Mouse (Mus musculus): ENCODE measurements around the gene Fbxo45. TPM values are rescaled to one million over a fixed set of nuclear protein-coding genes. Genes with fewer than 3 reads are reported as not detected.

Gene Fbxo45
- polyA plus RNA-seq, 1 experiment from 2014 or later: 21.8 TPM

DNA sequence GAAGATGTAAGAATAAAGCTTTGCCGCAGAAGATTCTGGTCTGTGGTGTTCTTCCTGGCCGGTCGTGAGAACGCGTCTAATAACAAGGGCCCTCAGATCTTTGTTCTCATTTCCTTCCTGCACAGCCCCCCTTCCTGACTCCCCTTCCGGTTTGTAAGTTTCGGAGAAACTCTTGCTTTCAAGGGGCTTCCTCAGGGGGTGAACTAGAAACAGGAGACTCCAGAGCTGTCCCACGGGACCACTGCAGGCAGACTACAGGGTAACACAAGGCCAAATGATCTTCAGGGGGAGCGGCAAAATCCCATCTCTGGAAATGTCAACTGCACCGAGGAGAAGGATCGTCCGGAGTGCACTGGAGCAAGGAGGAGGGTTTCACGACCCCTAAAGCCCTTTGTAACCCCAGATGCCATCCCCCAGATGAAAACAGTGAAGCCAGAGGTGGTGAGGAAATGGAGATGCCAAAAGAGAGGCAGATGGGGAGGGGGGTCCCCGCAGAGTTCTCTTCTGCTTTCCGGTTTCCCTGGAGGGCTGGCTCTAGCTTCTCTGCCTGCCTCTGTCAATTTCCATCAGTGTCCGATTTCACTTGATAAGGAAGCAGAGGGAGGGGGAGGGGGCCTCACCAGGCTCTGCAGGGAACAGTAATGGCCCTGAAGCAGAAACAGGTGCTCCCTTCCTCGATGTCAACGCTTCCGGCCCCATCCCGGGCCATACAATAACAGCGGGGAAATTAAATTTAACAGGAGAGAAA is 46.5 kb downstream of the Fbxo45 start:
- Histone ChIP-seq H3K9ac (0 out of 2 replicates have a peak overlapping the region, but pooled peaks have one; percentile 16), H3K4me1 (replicated peaks) (0 out of 2 replicates have a peak, but pooled peaks cover 5% of the 10 kb centered on the region), H3K36me3 (no peaks in the 10 kb centered on the region), H3K4me2 (peak overlapping the region; percentile 47), H3K27me3 (no peaks in the 10 kb centered on the region), H3K4me3 (peak overlapping the region; percentile 20), H3K9me3 (no peaks in the 10 kb centered on the region), H3K27ac (replicated peaks) (peak overlapping the region; percentile 70)
- ATAC-seq (ENCODE audit: low FRiP score, low read depth): 0 out of 2 replicates have a peak, but pooled peaks have one; percentile 42
- WGBS: 50% methylated on average over 21 of the region's 21 CpGs

DNA sequence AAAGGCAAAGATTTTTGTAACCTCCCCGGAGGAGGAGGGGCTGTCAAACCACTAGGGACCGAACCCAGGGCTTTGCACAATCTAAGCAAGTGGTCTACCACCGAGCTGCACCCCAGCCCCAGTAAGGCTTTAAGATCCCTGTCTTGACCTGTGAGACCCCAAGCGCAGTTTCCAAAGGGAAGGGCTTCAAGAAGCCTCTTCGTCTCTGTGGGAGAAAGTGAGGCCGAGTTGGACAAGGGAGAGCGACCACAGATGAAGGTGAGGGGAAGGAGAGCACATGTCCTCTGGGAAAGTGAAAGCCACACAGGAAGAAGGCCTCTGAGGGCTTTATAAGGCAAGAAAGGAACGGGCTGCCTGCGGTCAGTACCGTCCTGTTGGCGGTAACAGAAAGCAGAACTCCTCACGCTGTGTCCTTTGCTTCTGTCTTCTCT is 56.9 kb downstream of the Fbxo45 start:
- Histone ChIP-seq H3K4me3 (no peak overlapping the region), H3K9me3 (no peaks in the 10 kb centered on the region), H3K36me3 (no peaks in the 10 kb centered on the region), H3K9ac (no peak overlapping the region), H3K27me3 (no peaks in the 10 kb centered on the region), H3K4me2 (no peak overlapping the region), H3K4me1 (replicated peaks) (no peaks in the 10 kb centered on the region), H3K27ac (replicated peaks) (no peak overlapping the region)
- no peak for ATAC-seq (ENCODE audit: low FRiP score, low read depth)
- WGBS: 62% methylated on average over 11 of the region's 12 CpGs

DNA sequence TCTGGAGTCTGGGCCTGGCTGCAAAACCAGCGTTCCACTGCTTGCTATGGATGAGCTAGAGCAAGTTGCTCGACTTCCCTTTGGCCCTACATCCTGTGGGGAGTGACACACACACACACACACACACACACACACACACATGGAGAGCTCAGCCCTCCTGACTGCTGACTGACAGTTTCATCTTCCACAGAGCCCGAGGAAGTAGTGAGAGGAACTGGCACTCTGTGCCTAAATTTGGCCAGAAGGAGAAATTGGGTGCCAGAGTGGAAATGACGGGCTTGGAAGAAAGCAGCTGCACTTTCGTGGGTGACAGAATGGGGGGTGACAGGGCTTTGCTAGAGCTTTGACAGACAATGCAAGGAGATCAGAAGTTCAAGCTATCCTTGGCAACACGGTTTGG is 57.8 kb downstream of the Fbxo45 start:
- Histone ChIP-seq H3K27me3 (no peaks in the 10 kb centered on the region), H3K4me3 (no peak overlapping the region), H3K27ac (replicated peaks) (no peak overlapping the region), H3K9me3 (no peaks in the 10 kb centered on the region), H3K9ac (no peak overlapping the region), H3K4me1 (replicated peaks) (no peaks in the 10 kb centered on the region), H3K36me3 (no peaks in the 10 kb centered on the region), H3K4me2 (no peak overlapping the region)
- 61% methylated on average over 6 of the region's 6 CpGs for WGBS
- no peak for ATAC-seq (ENCODE audit: low FRiP score, low read depth)

DNA sequence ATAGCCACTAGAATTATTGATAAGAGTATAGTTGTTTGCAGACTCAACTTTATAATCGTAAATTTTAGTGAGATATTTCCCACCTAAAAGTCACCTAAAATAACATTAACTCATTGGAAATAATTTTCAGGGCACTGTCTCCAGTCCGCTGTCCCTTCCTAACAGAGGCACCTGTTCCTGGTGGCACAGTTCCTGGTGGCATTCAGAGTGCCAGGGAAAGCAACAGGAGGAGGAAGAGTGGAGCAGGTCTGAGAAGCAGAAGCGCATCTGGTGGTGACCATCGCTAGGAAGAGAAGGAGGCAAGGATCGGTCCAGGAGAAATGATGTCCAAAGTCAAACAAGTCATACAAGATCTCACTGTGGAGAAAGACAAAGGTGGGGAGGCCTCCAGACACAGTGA is 60.9 kb downstream of the Fbxo45 start:
- Histone ChIP-seq H3K9me3 (no peaks in the 10 kb centered on the region), H3K27me3 (no peaks in the 10 kb centered on the region), H3K4me1 (replicated peaks) (no peaks in the 10 kb centered on the region), H3K4me3 (no peak overlapping the region), H3K4me2 (no peak overlapping the region), H3K9ac (no peak overlapping the region), H3K27ac (replicated peaks) (no peak overlapping the region), H3K36me3 (no peaks in the 10 kb centered on the region)
- 96% methylated on average over 5 of the region's 5 CpGs for WGBS
- no peak for ATAC-seq (ENCODE audit: low FRiP score, low read depth)

MicroRNAs encoded within 50 kb of the gene (microRNA counts, 519-probe panel; counts per million panel counts)
- 2,211 counts per million, percentile 26 among the panel's probes with 10 or more counts for microRNA mmu-miR-1946a

Small RNA genes within 50 kb of the gene (microRNA-seq; reads per million reads assigned to microRNA genes)
- gene Mir1946a: not detected

Other genes starting within 250 kb of the Fbxo45 start
- 15.3 and 15.9 TPM in 2 replicates for gene Senp5, start 243.9 kb downstream of the Fbxo45 start, polyA plus RNA-seq (2015; fragmentation: Nextera tagmentation; extraction: Ambion mirVana)
- 30.1 and 31.8 TPM in 2 replicates for gene Pak2, start 167.8 kb downstream of the Fbxo45 start, polyA plus RNA-seq (2015; fragmentation: Nextera tagmentation; extraction: Ambion mirVana)
- gene Pigx, start 147.4 kb downstream of the Fbxo45 start, polyA plus RNA-seq (2015; fragmentation: Nextera tagmentation; extraction: Ambion mirVana): 101 TPM in 2 replicates
- gene Cep19, start 147.4 kb downstream of the Fbxo45 start, polyA plus RNA-seq (2015; fragmentation: Nextera tagmentation; extraction: Ambion mirVana): 44.2 and 48.2 TPM in 2 replicates
- 8.0 and 8.4 TPM in 2 replicates for gene Nrros, start 81.6 kb downstream of the Fbxo45 start, polyA plus RNA-seq (2015; fragmentation: Nextera tagmentation; extraction: Ambion mirVana)
- not detected in 2 replicates for gene Bex6, start 67.3 kb downstream of the Fbxo45 start, polyA plus RNA-seq (2015; fragmentation: Nextera tagmentation; extraction: Ambion mirVana)
- gene Wdr53, start 69 bp upstream of the Fbxo45 start, polyA plus RNA-seq (2015; fragmentation: Nextera tagmentation; extraction: Ambion mirVana): 13.9 and 15.1 TPM in 2 replicates
- gene Smco1, start 24.3 kb upstream of the Fbxo45 start, polyA plus RNA-seq (2015; fragmentation: Nextera tagmentation; extraction: Ambion mirVana): not detected in 2 replicates
- gene Rnf168, start 30.3 kb upstream of the Fbxo45 start, polyA plus RNA-seq (2015; fragmentation: Nextera tagmentation; extraction: Ambion mirVana): 26.9 TPM in 2 replicates
- gene Ubxn7, start 85.1 kb upstream of the Fbxo45 start, polyA plus RNA-seq (2015; fragmentation: Nextera tagmentation; extraction: Ambion mirVana): 19.1 and 23.0 TPM in 2 replicates
- gene Tm4sf19, start 153.3 kb upstream of the Fbxo45 start, polyA plus RNA-seq (2015; fragmentation: Nextera tagmentation; extraction: Ambion mirVana): not detected in 2 replicates
- 34.5 and 39.0 TPM in 2 replicates for gene Tctex1d2, start 172.5 kb upstream of the Fbxo45 start, polyA plus RNA-seq (2015; fragmentation: Nextera tagmentation; extraction: Ambion mirVana)
- 45.6 and 46.8 TPM in 2 replicates for gene Pcyt1a, start 183.8 kb upstream of the Fbxo45 start, polyA plus RNA-seq (2015; fragmentation: Nextera tagmentation; extraction: Ambion mirVana)
- 0.16 and 0.30 TPM in 2 replicates for gene Slc51a, start 240.7 kb upstream of the Fbxo45 start, polyA plus RNA-seq (2015; fragmentation: Nextera tagmentation; extraction: Ambion mirVana)
- gene Zdhhc19, start 249.1 kb upstream of the Fbxo45 start, polyA plus RNA-seq (2015; fragmentation: Nextera tagmentation; extraction: Ambion mirVana): 0.22 and 0.24 TPM in 2 replicates

Data from hindbrain, embryonic 15.5 days (tissue).